Mouse (Mus musculus): ENCODE measurements around the gene Josd1. TPM values are rescaled to one million over a fixed set of nuclear protein-coding genes. Genes with fewer than 3 reads are reported as not detected.
A peak's percentile ranks its signal among the peaks of the same experiment; 100 is the strongest.
"Not testable (repeated sequence)": the region's sequence is repeated elsewhere in the genome, so short reads cannot be mapped to it uniquely, and the experiment has no call there.

The Josd1 gene
- polyA plus RNA-seq, 1 experiment from 2014 or later: 32.7 TPM

- Histone ChIP-seq H3K4me3 (no peak overlapping the region), H3K36me3 (peaks cover 38% of the 10 kb centered on the region), H3K27me3 (no peaks in the 10 kb centered on the region), H3K9ac (no peak overlapping the region), H3K27ac (no peak overlapping the region), H3K4me1 (peaks cover 9% of the 10 kb centered on the region), H3K4me2 (replicated peaks) (no peak overlapping the region), H3K9me3 (no peaks in the 10 kb centered on the region)
- 82% methylated on average over 2 of the region's 2 CpGs for WGBS
- ATAC-seq (ENCODE audit: insufficient number of reproducible peaks, insufficient read depth, low FRiP score, low TSS enrichment): no peak
Observed at GRCm38 (mm10) chr15:79677936-79678335, 9.8 kb downstream of the Josd1 start.

GRCm38 (mm10) chr15:79671828-79672348 is 15.8 kb downstream of the Josd1 start:
- Histone ChIP-seq H3K4me2 (replicated peaks) (peak overlapping the region; percentile 68), H3K4me3 (peak overlapping the region; percentile 97), H3K36me3 (peaks cover 35% of the 10 kb centered on the region)
- not testable (repeated sequence) for H3K27ac ChIP-seq; H3K9me3 ChIP-seq; ATAC-seq (ENCODE audit: insufficient number of reproducible peaks, insufficient read depth, low FRiP score, low TSS enrichment); H3K9ac ChIP-seq; H3K4me1 ChIP-seq; H3K27me3 ChIP-seq
- 83% methylated on average over 11 of the region's 11 CpGs for WGBS

GRCm38 (mm10) chr15:79670972-79671299 is 16.8 kb downstream of the Josd1 start:
- Histone ChIP-seq H3K4me2 (replicated peaks) (peak overlapping the region; percentile 68), H3K4me3 (peak overlapping the region; percentile 97), H3K9ac (peak overlapping the region; percentile 93), H3K4me1 (peaks cover 5% of the 10 kb centered on the region), H3K27me3 (no peaks in the 10 kb centered on the region), H3K27ac (0 out of 2 replicates have a peak overlapping the region, but pooled peaks have one; percentile 46), H3K9me3 (no peaks in the 10 kb centered on the region), H3K36me3 (peaks cover 31% of the 10 kb centered on the region)
- no peak for ATAC-seq (ENCODE audit: insufficient number of reproducible peaks, insufficient read depth, low FRiP score, low TSS enrichment)
- WGBS: under 1% methylated on average over 37 of the region's 37 CpGs

GRCm38 (mm10) chr15:79670249-79670971 is 17.3 kb downstream of the Josd1 start, which contains the start of gene Tomm22:
Tomm22 (plus strand) TSS chr15:79670861.
- 19% methylated on average over 33 of the region's 33 CpGs for WGBS
- ATAC-seq (ENCODE audit: insufficient number of reproducible peaks, insufficient read depth, low FRiP score, low TSS enrichment): peak; percentile 95
- Histone ChIP-seq H3K9me3 (no peaks in the 10 kb centered on the region), H3K4me2 (replicated peaks) (peak within 1 kb of the TSS; percentile 68), H3K9ac (peak within 1 kb of the TSS; percentile 93), H3K27ac (0 out of 2 replicates have a peak within 1 kb of the TSS, but pooled peaks have one; percentile 46), H3K4me1 (peaks cover 5% of the 10 kb centered on the region), H3K4me3 (peak within 1 kb of the TSS; percentile 97), H3K36me3 (peaks cover 33% of the 10 kb centered on the region), H3K27me3 (no peaks in the 10 kb centered on the region)

- Histone ChIP-seq H3K4me1 (peaks cover 5% of the 10 kb centered on the region), H3K9me3 (no peaks in the 10 kb centered on the region), H3K27me3 (no peaks in the 10 kb centered on the region), H3K4me3 (no peak overlapping the region), H3K9ac (no peak overlapping the region), H3K27ac (no peak overlapping the region), H3K36me3 (peaks cover 21% of the 10 kb centered on the region), H3K4me2 (replicated peaks) (no peak overlapping the region)
- WGBS: 74% methylated on average over 10 of the region's 10 CpGs
- no peak for ATAC-seq (ENCODE audit: insufficient number of reproducible peaks, insufficient read depth, low FRiP score, low TSS enrichment)
Observed at GRCm38 (mm10) chr15:79669195-79669594, 18.5 kb downstream of the Josd1 start.

- Histone ChIP-seq H3K4me3 (no peak overlapping the region), H3K9ac (no peak overlapping the region), H3K27me3 (no peaks in the 10 kb centered on the region), H3K4me2 (replicated peaks) (no peak overlapping the region), H3K27ac (no peak overlapping the region), H3K36me3 (peaks cover 35% of the 10 kb centered on the region), H3K9me3 (no peaks in the 10 kb centered on the region; the same call in 1 of the 2 replicates), H3K4me1 (peaks cover 3% of the 10 kb centered on the region)
- 91% methylated on average over 8 of the region's 8 CpGs for WGBS
- ATAC-seq (ENCODE audit: insufficient number of reproducible peaks, insufficient read depth, low FRiP score, low TSS enrichment): no peak
Observed at GRCm38 (mm10) chr15:79664666-79665065, 23.1 kb downstream of the Josd1 start.

GRCm38 (mm10) chr15:79661852-79662251 is 25.9 kb downstream of the Josd1 start:
- no peaks in the 10 kb centered on the region for H3K27me3 ChIP-seq
- no peak overlapping the region for H3K4me2 ChIP-seq (replicated peaks)
- no peak overlapping the region for H3K4me3 ChIP-seq
- no peaks in the 10 kb centered on the region; the same call in 1 of the 2 replicates for H3K9me3 ChIP-seq
- H3K27ac ChIP-seq: no peak overlapping the region
- peaks cover 9% of the 10 kb centered on the region for H3K4me1 ChIP-seq
- H3K36me3 ChIP-seq: peaks cover 35% of the 10 kb centered on the region
- H3K9ac ChIP-seq: no peak overlapping the region
- ATAC-seq (ENCODE audit: insufficient number of reproducible peaks, insufficient read depth, low FRiP score, low TSS enrichment): no peak
- 70% methylated on average over 4 of the region's 4 CpGs for WGBS

- H3K27me3 ChIP-seq: no peaks in the 10 kb centered on the region
- peak within 1 kb of the TSS; percentile 90 for H3K4me2 ChIP-seq (replicated peaks)
- peaks cover 21% of the 10 kb centered on the region for H3K36me3 ChIP-seq
- peak within 1 kb of the TSS; percentile 89 for H3K27ac ChIP-seq
- under 1% methylated on average over 55 of the region's 55 CpGs for WGBS
- H3K9me3 ChIP-seq: no peaks in the 10 kb centered on the region; the same call in 1 of the 2 replicates
- H3K9ac ChIP-seq: peak within 1 kb of the TSS; percentile 77
- peak; percentile 50; the same call in 1 of the 2 replicates for ATAC-seq (ENCODE audit: insufficient number of reproducible peaks, insufficient read depth, low FRiP score, low TSS enrichment)
- H3K4me1 ChIP-seq: peaks cover 9% of the 10 kb centered on the region
- H3K4me3 ChIP-seq: peak within 1 kb of the TSS; percentile 61
Observed at GRCm38 (mm10) chr15:79658531-79659375, 29.0 kb downstream of the Josd1 start, which contains the start of the genes Fam227a and Cby1. Fam227a (minus strand) TSS chr15:79658956. Cby1 (plus strand) TSS chr15:79659199.

- Histone ChIP-seq H3K4me2 (replicated peaks) (peak overlapping the region; percentile 90), H3K4me3 (peak overlapping the region; percentile 61), H3K4me1 (peaks cover 9% of the 10 kb centered on the region), H3K27me3 (no peaks in the 10 kb centered on the region), H3K9ac (peak overlapping the region; percentile 77), H3K9me3 (no peaks in the 10 kb centered on the region; the same call in 1 of the 2 replicates), H3K36me3 (peaks cover 15% of the 10 kb centered on the region), H3K27ac (peak overlapping the region; percentile 89)
- no peak for ATAC-seq (ENCODE audit: insufficient number of reproducible peaks, insufficient read depth, low FRiP score, low TSS enrichment)
- WGBS: 4% methylated on average over 16 of the region's 16 CpGs
Observed at GRCm38 (mm10) chr15:79657837-79658530, 29.7 kb downstream of the Josd1 start.

- Histone ChIP-seq H3K4me2 (replicated peaks) (no peak overlapping the region), H3K9ac (no peak overlapping the region), H3K36me3 (peaks cover 1% of the 10 kb centered on the region; the same call in 1 of the 2 replicates), H3K9me3 (no peaks in the 10 kb centered on the region), H3K4me3 (no peak overlapping the region), H3K4me1 (peaks cover 9% of the 10 kb centered on the region), H3K27me3 (no peaks in the 10 kb centered on the region), H3K27ac (no peak overlapping the region)
- 94% methylated on average over 14 of the region's 14 CpGs for WGBS
- no peak for ATAC-seq (ENCODE audit: insufficient number of reproducible peaks, insufficient read depth, low FRiP score, low TSS enrichment)
Observed at GRCm38 (mm10) chr15:79656451-79656850, 31.3 kb downstream of the Josd1 start.

GRCm38 (mm10) chr15:79651481-79651880 is 36.2 kb downstream of the Josd1 start:
- no peaks in the 10 kb centered on the region for H3K27me3 ChIP-seq
- no peak overlapping the region for H3K4me3 ChIP-seq
- H3K27ac ChIP-seq: no peak overlapping the region
- H3K9me3 ChIP-seq: no peaks in the 10 kb centered on the region
- H3K9ac ChIP-seq: no peak overlapping the region
- H3K4me2 ChIP-seq (replicated peaks): no peak overlapping the region
- ATAC-seq (ENCODE audit: insufficient number of reproducible peaks, insufficient read depth, low FRiP score, low TSS enrichment): no peak
- WGBS: 73% methylated on average over 4 of the region's 4 CpGs
- H3K36me3 ChIP-seq: peaks cover 7% of the 10 kb centered on the region; the same call in 1 of the 2 replicates
- no peaks in the 10 kb centered on the region for H3K4me1 ChIP-seq

Data from embryonic facial prominence, embryonic 12.5 days (tissue).